Mouse (Mus musculus): ENCODE measurements around the gene P2ry1. TPM values are rescaled to one million over a fixed set of nuclear protein-coding genes. Genes with fewer than 3 reads are reported as not detected.

P2ry1 gene
- polyA plus RNA-seq, 1 experiment, result 8.7 TPM

- Histone ChIP-seq H3K27me3 (ENCODE audit: control insufficient read depth, insufficient read depth, low read length) (no peaks in the 10 kb centered on the region), H3K4me3 (replicated peaks; ENCODE audit: insufficient read depth, low read depth, low read length) (no peak overlapping the region), H3K4me1 (ENCODE audit: control insufficient read depth, insufficient read depth, low read length) (no peaks in the 10 kb centered on the region), H3K27ac (ENCODE audit: insufficient read depth, low read length) (no peak overlapping the region)
- no peak for DNase-seq
- WGBS, result 90% methylated on average over 4 of the region's 4 CpGs
- no peak for TF ChIP-seq POLR2A (IDR thresholded peaks at IDR 0.05; ENCODE audit: borderline replicate concordance, insufficient read depth, low read length)
- TF ChIP-seq CTCF (IDR thresholded peaks at IDR 0.05; ENCODE audit: borderline replicate concordance, insufficient read depth, low read depth, low read length), result no peak
These were observed 29.5 kb downstream of the P2ry1 start for GRCm38 (mm10) chr3:61032100-61032499.

GRCm38 (mm10) chr3:61035633-61036032, 33.0 kb downstream of the P2ry1 start:
- Histone ChIP-seq H3K27me3 (ENCODE audit: control insufficient read depth, insufficient read depth, low read length) (no peaks in the 10 kb centered on the region), H3K4me3 (replicated peaks; ENCODE audit: insufficient read depth, low read depth, low read length) (no peak overlapping the region), H3K27ac (ENCODE audit: insufficient read depth, low read length) (no peak overlapping the region), H3K4me1 (ENCODE audit: control insufficient read depth, insufficient read depth, low read length) (no peaks in the 10 kb centered on the region)
- DNase-seq, result no peak
- TF ChIP-seq CTCF (IDR thresholded peaks at IDR 0.05; ENCODE audit: borderline replicate concordance, insufficient read depth, low read depth, low read length) (no peak), POLR2A (IDR thresholded peaks at IDR 0.05; ENCODE audit: borderline replicate concordance, insufficient read depth, low read length) (no peak)
- 73% methylated on average over 5 of the region's 5 CpGs for WGBS

GRCm38 (mm10) chr3:61039916-61040315, 37.3 kb downstream of the P2ry1 start:
- no peak for DNase-seq
- Histone ChIP-seq H3K27ac (ENCODE audit: insufficient read depth, low read length) (no peak overlapping the region), H3K4me3 (replicated peaks; ENCODE audit: insufficient read depth, low read depth, low read length) (no peak overlapping the region), H3K4me1 (ENCODE audit: control insufficient read depth, insufficient read depth, low read length) (no peaks in the 10 kb centered on the region), H3K27me3 (ENCODE audit: control insufficient read depth, insufficient read depth, low read length) (no peaks in the 10 kb centered on the region)
- 22% methylated on average over 5 of the region's 5 CpGs for WGBS
- TF ChIP-seq POLR2A (IDR thresholded peaks at IDR 0.05; ENCODE audit: borderline replicate concordance, insufficient read depth, low read length) (no peak), CTCF (IDR thresholded peaks at IDR 0.05; ENCODE audit: borderline replicate concordance, insufficient read depth, low read depth, low read length) (no peak)

- TF ChIP-seq POLR2A (IDR thresholded peaks at IDR 0.05; ENCODE audit: borderline replicate concordance, insufficient read depth, low read length) (no peak), CTCF (IDR thresholded peaks at IDR 0.05; ENCODE audit: borderline replicate concordance, insufficient read depth, low read depth, low read length) (no peak)
- H3K27me3 ChIP-seq (ENCODE audit: control insufficient read depth, insufficient read depth, low read length), result no peaks in the 10 kb centered on the region
- peak in 1 of 2 experiments; percentile 27 for DNase-seq
- WGBS, result 11% methylated on average over 3 of the region's 3 CpGs
- H3K4me1 ChIP-seq (ENCODE audit: control insufficient read depth, insufficient read depth, low read length), result no peaks in the 10 kb centered on the region
- H3K27ac ChIP-seq (ENCODE audit: insufficient read depth, low read length), result no peak overlapping the region
- no peak overlapping the region for H3K4me3 ChIP-seq (replicated peaks; ENCODE audit: insufficient read depth, low read depth, low read length)
These were observed 47.5 kb downstream of the P2ry1 start for GRCm38 (mm10) chr3:61049976-61050672.
